Mouse (Mus musculus) intestine, embryonic 14.5 days (tissue): ENCODE results near the gene Gpr18. TPM values are rescaled to one million over a fixed set of nuclear protein-coding genes. Genes with fewer than 3 reads are reported as not detected.

Experiments
- ATAC-seq: fragments of 200-750 bp; cut with Nextera tagmentation; replicated peaks from 2 replicates; pipeline ENCODE4 v1.8.0; 2017; ENCODE audit warnings: low read depth, moderate number of reproducible peaks, moderate TSS enrichment, moderate library complexity; ENCODE audit not compliant: low FRiP score, low TSS enrichment
- DNase-seq: peaks from one replicate; pipeline ENCODE4 v3.0.0-alpha.2; 2018; ENCODE audit warnings: low spot score
- H3K27ac ChIP-seq: fragments of 300-500 bp; sonication (generic); 2 replicates; pipeline ENCODE4 v1.5.1; 2014; ENCODE audit warnings: low read depth, mild to moderate bottlenecking, control low read depth
- H3K27me3 ChIP-seq: fragments of 300-500 bp; sonication (generic); replicated peaks from 2 replicates; pipeline ENCODE4 v1.6.1; 2014; ENCODE audit warnings: low read length, control low read depth; ENCODE audit not compliant: control insufficient read depth, insufficient read depth
- H3K36me3 ChIP-seq: fragments of 300-500 bp; sonication (generic); 2 replicates; pipeline ENCODE4 v1.6.1; 2014; ENCODE audit warnings: low read length, control low read depth; ENCODE audit not compliant: control insufficient read depth, insufficient read depth
- H3K4me1 ChIP-seq: fragments of 300-500 bp; sonication (generic); replicated peaks from 2 replicates; pipeline ENCODE4 v1.6.1; 2014; ENCODE audit warnings: low read length, control low read depth, mixed read lengths; ENCODE audit not compliant: control insufficient read depth, insufficient read depth
- H3K4me2 ChIP-seq: fragments of 300-500 bp; sonication (generic); 2 replicates; pipeline ENCODE4 v1.6.1; 2014; ENCODE audit warnings: low read length
- H3K4me3 ChIP-seq: fragments of 300-500 bp; sonication (generic); 2 replicates; pipeline ENCODE4 v1.5.1; 2014; ENCODE audit warnings: low read depth, low read length, control low read depth, mixed read lengths
- H3K9ac ChIP-seq: fragments of 300-500 bp; sonication (generic); 2 replicates; pipeline ENCODE4 v1.6.1; 2014; ENCODE audit warnings: mild to moderate bottlenecking, low read length
- H3K9me3 ChIP-seq: fragments of 300-500 bp; sonication (generic); 2 replicates; pipeline ENCODE4 v1.6.1; 2016; ENCODE audit warnings: low read length, control low read depth; ENCODE audit not compliant: control insufficient read depth
- WGBS: fragments of 180-500 bp; shearing (Covaris S2); extraction: QIAGEN DNeasy Blood & Tissue Kit; methylation state at CpG from one replicate; pipeline ENCODE4 v1.1.7; 2014; 5-methylcytosine and 5-hydroxymethylcytosine counted together
- polyA plus RNA-seq: library from polyadenylated mRNA; unstranded; fragments of >200 nt; fragmentation: Nextera tagmentation; extraction: Ambion mirVana; gene quantifications from 2 replicates; pipeline ENCODE4 v1.2.1, GENCODE M21; 2014

Gpr18 gene
- polyA plus RNA-seq, 1 experiment from 2014 or later = 0.62 TPM

- Histone ChIP-seq H3K27me3 (no peaks in the 10 kb centered on the region), H3K4me1 (no peaks in the 10 kb centered on the region), H3K9ac (no peak overlapping the region), H3K27ac (no peak overlapping the region), H3K4me2 (no peak overlapping the region), H3K36me3 (peaks cover 55% of the 10 kb centered on the region), H3K9me3 (no peaks in the 10 kb centered on the region), H3K4me3 (no peak overlapping the region)
- DNase-seq (no peak), ATAC-seq (no peak)
- WGBS = 90% methylated on average over 6 of the region's 6 CpGs
These were observed 5.7 kb downstream of the Gpr18 start for GRCm38 (mm10) chr14:121909868-121910267.

DNA sequence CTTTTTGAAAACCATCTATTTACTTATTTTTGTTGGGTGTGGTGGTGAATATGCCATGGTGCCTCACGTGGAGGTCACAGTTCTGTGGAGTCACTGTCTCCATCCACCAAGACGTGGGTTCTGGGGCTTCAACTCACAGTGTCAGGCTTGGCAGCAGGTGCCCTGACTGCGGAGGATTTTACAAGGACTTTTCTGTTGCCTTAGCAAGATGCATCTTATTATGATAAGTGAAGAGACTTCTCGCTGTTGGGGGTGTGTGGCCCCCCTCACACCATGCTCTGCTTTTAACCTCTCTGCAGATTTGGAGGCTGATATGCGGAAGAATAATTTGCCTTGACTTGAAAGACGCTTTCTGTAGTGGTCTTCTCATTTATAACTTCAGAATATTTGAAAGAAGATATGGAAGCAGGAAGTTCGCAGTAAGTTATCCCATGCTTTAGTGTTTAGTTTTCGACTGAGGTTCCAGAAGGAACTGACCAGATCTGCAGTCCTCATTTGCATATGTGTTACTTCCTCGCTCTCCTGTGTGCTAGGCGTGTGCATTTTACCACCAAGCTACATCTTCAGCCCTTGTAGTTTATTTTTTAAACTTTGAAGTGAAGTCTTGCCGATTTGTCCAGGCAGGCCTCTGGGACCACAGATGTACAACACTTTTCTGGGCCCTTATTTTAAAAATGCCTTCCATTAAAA is 8.4 kb downstream of the Gpr18 start:
- H3K36me3 ChIP-seq = peaks cover 52% of the 10 kb centered on the region
- 85% methylated on average over 11 of the region's 11 CpGs for WGBS

GRCm38 (mm10) chr14:121906341-121906991 is 9.1 kb downstream of the Gpr18 start:
- no peak for ATAC-seq
- Histone ChIP-seq H3K36me3 (peaks cover 45% of the 10 kb centered on the region), H3K27ac (no peak overlapping the region), H3K27me3 (no peaks in the 10 kb centered on the region), H3K4me2 (no peak overlapping the region), H3K9ac (no peak overlapping the region), H3K9me3 (no peaks in the 10 kb centered on the region), H3K4me1 (no peaks in the 10 kb centered on the region), H3K4me3 (no peak overlapping the region)
- 85% methylated on average over 8 of the region's 8 CpGs for WGBS
- no peak for DNase-seq

More for the DNA sequence above, 8.4 kb downstream of the Gpr18 start:
- no peak overlapping the region for H3K27ac ChIP-seq
- H3K9me3 ChIP-seq = no peaks in the 10 kb centered on the region
- H3K9ac ChIP-seq = no peak overlapping the region
- DNase-seq = no peak
- H3K27me3 ChIP-seq = no peaks in the 10 kb centered on the region
- H3K4me2 ChIP-seq = no peak overlapping the region
- H3K4me1 ChIP-seq = no peaks in the 10 kb centered on the region
- no peak for ATAC-seq
- no peak overlapping the region for H3K4me3 ChIP-seq

GRCm38 (mm10) chr14:121904754-121905153 is 10.8 kb downstream of the Gpr18 start:
- WGBS = 32% methylated on average over 3 of the region's 3 CpGs
- ATAC-seq (no peak), DNase-seq (no peak)
- Histone ChIP-seq H3K4me3 (no peak overlapping the region), H3K4me2 (no peak overlapping the region), H3K36me3 (peaks cover 32% of the 10 kb centered on the region), H3K27me3 (no peaks in the 10 kb centered on the region), H3K9ac (no peak overlapping the region), H3K9me3 (no peaks in the 10 kb centered on the region), H3K27ac (no peak overlapping the region), H3K4me1 (no peaks in the 10 kb centered on the region)

GRCm38 (mm10) chr14:121903381-121903876 is 12.2 kb downstream of the Gpr18 start:
- WGBS = 89% methylated on average over 7 of the region's 7 CpGs
- Histone ChIP-seq H3K27ac (no peak overlapping the region), H3K36me3 (peaks cover 19% of the 10 kb centered on the region), H3K9me3 (no peaks in the 10 kb centered on the region), H3K4me1 (no peaks in the 10 kb centered on the region), H3K27me3 (no peaks in the 10 kb centered on the region), H3K4me3 (no peak overlapping the region), H3K4me2 (no peak overlapping the region), H3K9ac (no peak overlapping the region)
- ATAC-seq (no peak), DNase-seq (no peak)

DNA sequence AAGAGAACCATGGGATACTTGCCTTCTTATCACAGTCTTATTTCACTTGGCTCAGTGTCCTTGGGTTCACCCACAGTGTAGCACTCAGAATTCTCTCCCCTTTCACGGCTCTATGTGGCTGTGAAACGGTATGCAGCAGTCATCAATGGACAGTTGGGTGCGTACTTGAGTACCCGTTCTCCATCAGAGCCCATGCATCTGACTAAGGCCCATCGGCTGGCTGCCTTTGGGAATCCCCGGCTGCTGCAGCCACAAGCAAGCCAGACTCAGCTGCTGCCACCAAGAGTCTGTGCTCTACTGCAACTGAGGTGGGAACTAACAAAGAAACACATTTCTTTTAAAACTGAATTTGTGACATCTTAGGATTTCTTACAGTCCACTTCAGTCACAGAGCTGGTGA is 14.1 kb downstream of the Gpr18 start:
- DNase-seq (no peak), ATAC-seq (no peak)
- Histone ChIP-seq H3K27me3 (no peaks in the 10 kb centered on the region), H3K4me1 (no peaks in the 10 kb centered on the region), H3K9ac (no peak overlapping the region), H3K4me3 (no peak overlapping the region), H3K4me2 (no peak overlapping the region), H3K27ac (no peak overlapping the region), H3K9me3 (no peaks in the 10 kb centered on the region), H3K36me3 (peaks cover 4% of the 10 kb centered on the region)
- 89% methylated on average over 6 of the region's 6 CpGs for WGBS

- Histone ChIP-seq H3K9me3 (no peaks in the 10 kb centered on the region), H3K9ac (no peak overlapping the region), H3K36me3 (no peaks in the 10 kb centered on the region), H3K4me1 (no peaks in the 10 kb centered on the region), H3K27me3 (no peaks in the 10 kb centered on the region), H3K4me3 (no peak overlapping the region), H3K27ac (no peak overlapping the region), H3K4me2 (no peak overlapping the region)
- DNase-seq (no peak), ATAC-seq (no peak)
- 79% methylated on average over 3 of the region's 3 CpGs for WGBS
These were observed 16.5 kb downstream of the Gpr18 start for GRCm38 (mm10) chr14:121899071-121899470.

GRCm38 (mm10) chr14:121898509-121898908 is 17.1 kb downstream of the Gpr18 start:
- peaks cover 3% of the 10 kb centered on the region for H3K4me1 ChIP-seq
- DNase-seq (no peak), ATAC-seq (no peak)
- H3K27ac ChIP-seq = no peak overlapping the region
- no peak overlapping the region for H3K4me3 ChIP-seq
- no peaks in the 10 kb centered on the region for H3K9me3 ChIP-seq
- H3K36me3 ChIP-seq = no peaks in the 10 kb centered on the region
- 86% methylated on average over 11 of the region's 11 CpGs for WGBS
- no peak overlapping the region for H3K9ac ChIP-seq
- H3K27me3 ChIP-seq = no peaks in the 10 kb centered on the region
- no peak overlapping the region for H3K4me2 ChIP-seq

DNA sequence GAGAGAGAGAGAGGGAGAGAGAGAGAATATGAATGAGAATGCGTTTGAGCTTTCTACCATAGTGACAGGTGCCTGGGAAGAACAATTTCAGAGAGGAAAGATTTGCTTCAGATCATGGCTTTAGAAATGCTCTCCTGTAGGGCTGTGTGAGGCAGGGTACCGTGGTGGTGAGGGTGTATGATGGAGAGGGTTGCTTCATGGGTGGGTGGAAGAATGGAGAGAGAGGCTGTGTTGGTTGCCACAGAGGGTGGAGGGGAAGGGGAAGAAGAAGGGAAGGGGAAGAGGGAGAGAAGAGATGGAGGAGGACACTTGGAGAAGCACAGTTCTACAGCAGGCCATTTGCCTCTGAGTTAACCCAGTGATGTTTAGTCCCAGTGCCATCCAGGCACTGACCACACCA is 17.8 kb downstream of the Gpr18 start:
- no peak for ATAC-seq
- WGBS = 87% methylated on average over 2 of the region's 2 CpGs
- no peak for DNase-seq
- Histone ChIP-seq H3K27me3 (no peaks in the 10 kb centered on the region), H3K9me3 (no peaks in the 10 kb centered on the region), H3K36me3 (no peaks in the 10 kb centered on the region), H3K9ac (no peak overlapping the region), H3K4me3 (no peak overlapping the region), H3K4me1 (peaks cover 4% of the 10 kb centered on the region), H3K27ac (no peak overlapping the region), H3K4me2 (no peak overlapping the region)
